Mouse (Mus musculus): ENCODE measurements around the gene Samm50.
A peak's percentile ranks its signal among the peaks of the same experiment; 100 is the strongest.

DNA sequence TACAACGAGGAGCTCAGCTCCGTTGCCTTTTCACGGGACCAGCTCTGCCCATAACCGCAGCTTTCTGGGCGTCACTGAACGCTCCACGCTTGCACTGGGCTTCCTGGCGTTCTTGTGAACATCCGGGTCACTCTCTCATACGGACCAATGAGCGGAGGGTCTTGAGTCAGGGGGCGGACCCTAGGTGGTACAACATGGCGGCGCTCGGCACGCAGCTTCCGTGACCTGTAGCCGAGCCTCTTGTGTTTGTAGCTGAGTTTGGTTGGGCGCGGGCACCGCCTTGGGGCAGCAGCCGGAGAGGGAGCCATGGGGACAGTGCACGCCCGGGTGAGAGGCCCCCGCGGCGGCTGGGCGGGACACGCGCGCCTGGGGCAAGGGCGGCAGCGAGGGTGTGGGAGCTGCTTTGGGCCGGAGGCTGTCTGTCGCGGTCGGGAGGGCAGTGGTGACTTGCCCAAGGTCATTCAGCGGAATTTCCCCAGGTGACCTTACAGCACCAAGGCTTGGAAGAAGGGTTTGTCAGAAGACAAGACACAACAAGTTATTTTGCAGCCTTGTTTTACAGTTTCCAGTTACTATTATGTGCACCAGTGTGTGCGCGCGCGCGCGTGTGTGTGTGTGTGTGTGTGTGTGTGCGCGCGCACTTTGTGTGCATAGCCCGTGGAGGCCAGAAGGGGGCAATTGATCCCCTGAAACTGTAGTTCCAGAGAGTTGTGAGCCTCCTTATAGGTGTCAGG lies at the start of gene Samm50:
- TF ChIP-seq CTCF (conservative IDR thresholded peaks at IDR 0.05; ENCODE audit: low read length) (peak; percentile 29), POU5F1 (IDR thresholded peaks at IDR 0.05; ENCODE audit: borderline replicate concordance, low read length) (no peak)
